Mouse (Mus musculus) thymus, postnatal 14 days (tissue): Measurements from ENCODE around the gene Porcn.

ENCODE experiments used
- DNase-seq: peaks from one replicate; pipeline ENCODE4 v3.0.0; 2021

The Porcn gene

DNA sequence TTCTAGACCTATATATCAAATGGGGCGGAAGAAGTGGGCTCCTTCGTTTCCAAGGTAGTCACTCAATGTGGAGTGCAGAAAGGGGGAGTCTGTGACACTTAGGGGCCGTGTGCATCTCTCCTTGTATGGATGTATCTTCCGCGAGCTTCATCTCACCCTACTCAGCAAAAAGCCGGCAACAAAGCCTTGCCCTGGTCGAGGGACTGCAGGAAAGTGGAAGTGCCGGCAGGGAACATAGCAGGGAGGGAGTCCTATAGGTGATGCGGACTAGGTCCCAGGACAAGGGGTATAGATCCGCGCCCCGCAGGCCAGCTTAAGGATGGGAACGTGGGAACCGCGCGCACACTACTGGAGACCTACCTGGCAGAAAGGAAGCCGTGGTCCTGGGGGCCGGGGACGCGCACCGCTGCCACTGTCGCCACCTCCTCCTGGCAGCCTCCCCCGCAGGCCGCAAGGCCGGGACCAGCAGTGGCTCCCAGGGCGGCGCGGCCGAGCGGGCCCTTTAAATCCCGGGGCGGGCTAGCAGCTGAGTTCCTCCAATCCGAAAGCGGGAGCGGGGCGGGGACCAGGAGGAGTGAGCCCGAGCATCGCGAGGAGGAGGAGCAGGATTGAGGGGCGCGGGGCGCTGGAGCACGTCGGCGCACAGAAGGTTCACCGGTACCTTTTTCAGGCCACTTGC is at the start of gene Porcn:
Gene Porcn, minus strand, starts transcription at position 511 of the 679 bp plus-strand sequence.
- peak; percentile 59 for DNase-seq

DNA sequence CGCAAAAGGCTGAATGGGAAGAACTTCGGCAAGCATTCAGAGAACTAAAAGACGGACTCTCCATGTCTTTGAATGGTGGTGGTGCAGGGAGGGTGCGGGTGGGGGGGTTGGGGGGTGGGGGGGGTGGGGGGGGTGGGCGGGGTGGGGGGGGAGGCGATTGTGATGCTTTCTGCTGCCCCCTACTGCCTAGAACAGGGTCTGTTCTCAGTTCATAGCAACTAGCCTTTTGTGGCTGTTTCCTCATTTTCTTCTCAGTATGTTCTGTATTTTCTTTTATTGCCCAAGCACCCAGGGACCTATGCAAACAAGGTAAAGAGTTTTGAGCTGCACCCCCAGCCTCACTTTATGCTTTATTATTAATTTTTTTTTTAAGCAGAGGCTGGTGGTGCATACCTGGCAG is 49.5 kb upstream of the Porcn start:
- DNase-seq: peak; percentile 9

DNA sequence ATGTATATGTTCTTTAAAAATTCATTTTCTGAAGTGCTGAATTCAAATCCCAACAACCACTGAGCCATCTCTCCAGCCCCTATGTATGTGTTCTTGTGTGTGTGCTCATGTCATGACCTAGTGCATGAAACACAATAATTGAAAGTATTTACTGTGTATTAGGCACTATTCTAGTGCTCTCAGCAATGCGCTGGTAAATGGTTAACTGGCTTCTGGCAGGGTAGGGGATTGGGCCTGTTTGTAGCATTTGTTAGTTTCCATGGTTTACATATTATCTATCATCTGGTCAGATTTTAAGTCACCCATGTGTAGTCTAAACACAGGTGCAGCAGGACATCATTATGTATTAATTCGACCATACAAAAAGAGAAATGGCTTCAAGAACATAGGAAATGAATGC is 47.4 kb upstream of the Porcn start:
- no peak for DNase-seq

DNA sequence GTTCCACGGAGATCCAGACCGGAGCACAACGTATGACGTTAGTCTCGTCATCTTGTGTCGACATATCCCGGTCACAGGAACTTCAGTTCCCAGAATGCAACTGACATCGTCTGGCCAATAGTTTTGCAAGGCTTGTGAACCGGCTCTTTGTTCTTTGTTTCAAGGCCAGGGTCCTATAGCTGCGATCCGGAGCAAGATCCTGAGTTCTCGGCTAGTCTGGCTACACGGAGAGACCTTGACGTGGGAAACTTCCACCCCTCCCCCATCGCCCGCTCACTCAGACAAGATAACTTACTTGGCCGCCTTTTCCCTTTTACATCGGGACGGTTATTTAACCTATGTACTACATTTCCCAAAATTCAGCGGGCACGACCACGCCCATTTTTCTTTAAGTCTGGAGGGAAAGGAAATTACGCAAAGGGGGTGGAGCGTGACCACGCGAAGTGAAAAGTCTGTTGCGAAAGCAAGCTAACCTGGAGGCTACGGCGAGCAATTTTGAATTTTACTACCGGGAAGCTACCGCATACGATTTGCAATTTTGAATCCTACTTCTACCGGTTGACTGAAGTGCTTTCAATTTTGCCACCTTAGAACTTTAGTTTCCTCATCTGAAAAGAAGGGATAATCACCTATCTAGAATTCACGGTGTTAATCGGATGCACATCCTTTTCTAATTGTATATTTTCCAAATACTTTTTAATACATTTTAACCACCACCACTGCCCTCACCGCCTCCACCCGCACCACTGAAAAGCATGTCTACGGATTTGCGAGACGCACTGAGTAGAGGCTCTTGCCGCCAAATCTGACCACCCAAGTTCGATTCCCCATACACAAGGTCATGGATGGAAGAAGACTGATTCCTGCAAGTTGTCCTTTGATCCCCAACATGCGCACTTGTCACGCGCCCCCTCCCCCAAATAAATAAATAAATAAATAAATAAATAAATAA is 46.3 kb upstream of the Porcn start, which contains the start of gene Ftsj1:
Gene Ftsj1, minus strand, starts transcription at position 73 of the 952 bp plus-strand sequence.
- peak; percentile 86 for DNase-seq

DNA sequence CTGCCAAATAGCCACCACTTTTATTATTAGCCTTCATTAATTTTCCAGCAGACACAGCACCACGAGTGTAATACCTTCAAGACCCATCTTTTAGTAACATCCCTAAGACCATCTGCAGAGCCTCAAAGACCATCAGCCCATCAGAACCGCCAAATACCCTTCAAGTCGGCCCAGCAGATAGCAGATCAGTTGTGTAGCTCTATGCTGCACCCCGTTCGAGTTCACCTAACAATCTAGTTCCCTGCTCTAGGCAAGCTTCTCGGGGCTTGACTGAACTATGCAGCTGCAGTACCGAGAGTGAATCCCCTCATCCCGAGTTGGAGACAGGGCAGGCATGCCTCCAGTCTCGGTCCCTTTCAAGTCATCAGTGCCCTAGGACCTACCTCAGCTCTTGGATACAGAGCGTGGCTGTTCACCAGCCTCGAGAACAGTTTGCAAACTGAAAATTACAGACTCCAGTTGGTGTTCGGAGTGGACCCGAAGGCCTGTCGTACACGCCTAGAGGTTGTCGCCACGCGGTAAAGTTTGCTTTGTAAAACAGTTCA is 45.5 kb upstream of the Porcn start:
- no peak for DNase-seq

DNA sequence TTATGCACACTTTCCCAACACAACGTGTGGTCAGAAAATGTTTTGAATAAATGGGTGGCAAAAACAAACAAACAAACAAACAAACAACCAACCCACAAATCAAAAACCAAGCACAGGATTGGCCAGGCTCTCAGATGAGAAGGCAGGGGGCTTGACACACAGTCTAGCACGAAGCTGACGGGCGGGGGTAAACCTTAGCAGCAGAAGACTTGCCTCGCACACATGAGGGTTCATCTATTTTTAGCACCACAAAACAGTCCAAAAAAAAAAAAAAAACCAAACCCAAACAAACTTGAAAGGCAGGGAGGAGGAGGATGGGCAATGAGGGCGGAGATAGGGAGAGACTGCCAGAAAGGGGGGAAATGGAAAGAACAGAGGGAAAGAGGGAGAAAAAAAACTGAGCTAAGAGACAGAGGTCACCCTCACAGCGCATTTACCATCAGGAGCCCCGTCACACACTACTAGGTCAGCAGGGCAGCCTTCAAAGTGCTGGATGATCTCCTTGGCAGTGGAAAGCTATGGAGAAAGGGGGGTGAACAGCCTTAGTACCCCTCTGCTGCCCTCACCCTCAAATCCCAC is 42.3 kb upstream of the Porcn start:
- DNase-seq: no peak

DNA sequence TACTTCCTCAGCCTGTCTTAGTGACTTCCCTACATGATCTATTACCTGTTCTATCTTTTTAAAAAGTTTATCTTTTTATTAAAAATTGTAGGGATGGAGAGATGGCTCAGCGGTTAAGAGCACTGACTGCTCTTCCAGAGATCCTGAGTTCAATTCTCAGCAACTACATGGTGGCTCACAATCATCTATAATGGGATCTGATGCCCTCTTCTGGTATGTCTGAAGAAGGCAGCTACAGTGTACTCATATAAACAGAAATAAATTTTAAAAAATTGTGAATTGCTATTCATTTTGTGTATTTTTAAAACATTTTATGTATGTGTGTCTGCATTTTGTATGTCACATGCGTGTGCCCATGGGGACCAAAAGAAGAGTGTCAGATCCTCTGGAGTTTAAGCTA is 41.4 kb upstream of the Porcn start:
- DNase-seq: no peak

DNA sequence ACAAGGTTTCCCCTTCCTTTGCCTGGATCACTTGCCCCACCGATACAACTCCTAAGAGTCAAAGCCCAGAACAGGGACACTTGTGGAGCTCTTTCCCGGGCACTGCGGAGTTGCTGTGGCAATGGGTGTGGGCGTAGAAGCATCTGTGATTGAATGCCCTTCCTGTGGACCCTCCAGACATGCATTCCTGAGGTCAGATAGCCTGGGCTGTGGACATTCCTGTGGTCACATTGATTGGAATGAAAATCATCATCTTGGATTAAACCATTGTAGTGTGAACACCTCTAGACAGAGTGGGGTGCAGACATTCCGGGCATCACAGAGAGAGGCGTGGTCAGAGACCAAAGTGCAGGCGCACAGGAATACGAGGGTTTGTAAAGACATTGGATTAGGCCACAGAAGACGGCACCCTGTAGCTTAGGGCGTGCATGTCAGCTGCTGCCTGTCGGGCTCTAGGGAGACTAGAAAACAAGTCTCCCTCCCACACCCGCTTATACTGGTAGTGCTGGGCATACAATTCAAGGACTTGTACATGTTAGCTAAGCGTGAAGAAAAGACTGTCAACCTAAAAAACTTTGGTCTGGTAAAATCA is 32.6 kb upstream of the Porcn start:
- no peak for DNase-seq

DNA sequence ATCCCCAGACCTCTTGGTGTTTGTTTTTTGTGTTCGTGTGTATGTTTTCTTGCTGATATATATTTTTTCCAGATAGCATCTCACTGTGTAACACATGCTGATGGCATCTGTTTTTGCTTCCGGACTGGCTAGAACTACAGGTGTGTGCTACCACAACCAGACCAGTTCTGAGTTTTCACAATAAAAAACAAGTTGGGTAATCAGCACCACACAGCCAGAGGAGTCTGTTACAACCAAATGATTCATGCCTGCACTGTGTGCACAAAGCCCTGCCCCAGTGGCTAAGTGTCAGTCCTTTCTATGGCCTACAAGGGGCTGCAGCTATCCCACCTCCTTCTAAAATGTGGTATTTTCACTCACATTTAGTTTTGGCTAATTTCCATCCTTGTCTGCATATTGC is 30.4 kb upstream of the Porcn start:
- no peak for DNase-seq

DNA sequence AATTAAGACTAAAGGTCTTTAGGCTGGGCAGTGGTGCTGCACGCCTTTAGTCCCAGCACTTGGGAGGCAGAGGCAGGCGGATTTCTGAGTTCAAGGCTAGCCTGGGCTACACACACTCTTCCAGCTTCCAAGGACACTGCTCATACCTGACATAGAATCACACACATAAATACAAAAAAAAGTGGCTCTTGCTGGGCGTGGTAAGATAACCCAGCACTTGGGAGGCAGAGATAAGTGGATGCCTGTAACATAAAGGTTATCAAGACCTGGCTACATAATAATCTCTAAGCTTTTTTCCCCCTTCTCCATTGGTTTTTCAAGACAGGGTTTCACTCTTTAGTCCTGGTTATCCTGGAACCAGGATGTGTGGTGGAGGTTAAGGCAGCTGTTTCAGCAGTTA is 27.3 kb upstream of the Porcn start:
- DNase-seq: no peak

DNA sequence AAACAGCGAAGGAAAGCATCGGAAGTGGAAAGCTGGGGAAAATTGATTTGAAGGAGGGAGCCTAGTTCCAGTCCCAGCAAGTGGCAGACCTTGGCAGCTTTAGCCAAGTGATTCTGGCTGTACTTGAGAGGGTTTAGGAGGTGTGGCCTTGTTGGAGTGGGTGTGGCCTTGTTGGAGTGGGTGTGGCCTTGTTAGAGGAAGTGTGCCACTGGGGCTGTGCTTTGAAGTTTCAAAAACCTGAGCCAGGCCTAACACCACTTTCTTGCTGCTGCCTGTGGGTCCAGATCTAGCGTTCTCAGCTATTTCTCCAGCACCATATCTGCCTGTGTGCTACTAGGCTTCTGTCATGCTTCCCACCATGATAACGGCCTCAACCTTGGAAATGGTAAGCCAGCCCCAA is 23.9 kb upstream of the Porcn start:
- DNase-seq: no peak

DNA sequence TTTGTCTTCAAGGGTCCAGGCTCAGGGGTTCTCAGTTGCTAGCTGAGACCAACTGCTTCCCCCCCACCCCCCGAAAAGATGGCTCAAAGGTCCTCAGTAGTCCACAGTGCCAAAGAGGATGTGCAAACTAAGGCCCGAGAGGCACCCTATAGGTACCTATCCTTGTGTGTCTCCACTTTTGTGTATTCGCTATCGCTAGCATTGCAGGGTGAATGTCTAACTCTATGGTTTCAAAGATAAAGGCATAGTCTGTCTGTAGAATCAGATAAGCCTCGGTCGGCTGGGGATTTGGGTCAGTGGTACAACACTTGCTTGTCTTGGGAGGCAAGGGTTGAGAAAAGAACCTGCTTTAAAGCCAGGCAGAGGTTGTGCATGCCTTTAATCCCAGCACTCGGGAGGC is 17.1 kb upstream of the Porcn start:
- no peak for DNase-seq

DNA sequence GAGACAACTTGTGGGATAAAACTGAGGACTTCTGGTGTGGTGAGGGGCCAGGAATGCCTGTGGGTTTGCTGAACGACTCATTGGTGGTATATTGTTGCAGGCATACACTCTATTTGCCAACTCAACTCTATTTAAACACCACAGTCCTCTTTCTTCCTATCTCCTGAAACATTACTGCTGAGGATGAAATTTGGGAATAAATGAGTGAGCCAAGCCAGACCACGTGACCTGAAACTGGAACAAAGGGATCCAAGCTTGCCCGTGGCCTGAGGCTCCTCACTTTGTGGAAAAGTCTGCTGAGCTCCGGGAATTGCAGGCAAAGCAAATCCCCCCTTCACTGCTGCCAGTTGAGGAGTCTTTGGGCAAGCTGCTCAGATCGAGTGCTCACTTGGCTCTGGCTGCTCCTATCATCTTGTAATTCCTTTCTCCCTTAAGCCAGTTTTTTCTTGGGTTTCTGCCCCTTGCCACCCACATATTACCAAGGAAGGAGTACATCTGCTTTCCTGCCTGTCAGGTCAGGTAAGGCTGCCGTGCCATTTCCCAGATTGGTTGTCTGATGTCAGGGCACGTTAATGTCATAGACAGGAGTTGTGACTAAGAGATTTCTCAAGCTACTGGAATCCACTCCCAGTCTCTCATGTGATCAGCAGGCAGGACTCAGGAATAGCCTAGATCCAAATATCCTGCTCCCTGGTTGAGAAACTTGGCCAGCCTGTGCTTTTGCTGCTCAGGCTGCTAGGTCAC is 16.5 kb upstream of the Porcn start:
- DNase-seq: no peak

DNA sequence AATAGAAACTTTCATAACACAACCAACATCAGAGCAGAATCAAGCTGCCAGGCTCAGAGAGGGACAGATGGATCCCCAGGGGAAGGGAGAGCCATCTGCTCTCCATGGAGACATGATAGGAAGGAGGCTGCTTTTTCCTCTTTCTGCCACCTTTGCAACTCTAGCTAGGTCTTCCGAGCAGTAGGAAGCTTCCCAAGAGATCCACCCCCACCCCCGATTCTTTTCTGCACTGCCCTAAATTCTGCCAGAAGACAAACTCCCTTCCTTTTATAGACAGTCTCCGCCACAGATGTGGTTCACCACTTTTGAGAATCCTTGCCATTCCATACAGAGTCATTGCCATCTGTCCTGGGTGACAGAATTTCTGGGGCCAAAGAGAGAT is 16.0 kb upstream of the Porcn start:
- DNase-seq: no peak

DNA sequence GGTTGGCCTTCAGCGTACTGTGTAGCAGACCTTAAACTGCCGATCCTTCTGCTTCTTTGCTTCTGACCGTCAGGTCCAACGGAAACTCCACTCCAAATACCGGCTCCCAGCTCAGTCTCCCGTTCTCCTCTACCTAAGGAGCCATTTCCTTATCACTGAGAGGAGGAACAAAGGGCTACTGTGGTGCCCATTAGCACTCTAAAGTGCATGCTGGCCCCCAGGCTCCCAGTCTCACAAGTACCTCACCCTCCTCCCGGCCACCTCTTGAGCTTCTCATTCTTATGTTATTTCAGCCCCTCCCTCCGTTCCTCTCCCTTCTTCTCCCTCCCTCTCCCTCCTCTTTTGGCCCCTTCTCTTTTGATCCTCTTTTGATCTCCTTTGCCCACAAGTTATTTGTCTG is 13.3 kb upstream of the Porcn start:
- no peak for DNase-seq

DNA sequence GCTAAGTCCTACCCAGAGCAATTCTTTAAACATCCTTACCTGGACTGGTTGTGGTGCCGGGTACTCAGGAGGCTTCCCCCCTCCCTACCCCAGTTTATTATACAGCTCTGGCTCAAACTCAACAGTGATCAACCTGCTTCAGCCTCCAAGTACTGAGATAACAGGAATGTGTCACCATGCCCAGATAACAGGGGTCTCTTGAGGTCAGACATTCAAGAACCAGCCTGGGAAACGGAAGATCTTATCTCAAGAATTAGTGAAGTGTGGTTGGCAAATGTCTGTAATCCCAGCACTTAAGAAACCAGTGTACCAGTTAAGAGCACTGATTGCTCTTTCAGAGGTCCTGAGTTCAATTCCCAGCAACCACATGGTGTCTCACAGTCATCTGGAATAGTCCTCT is 11.8 kb upstream of the Porcn start:
- DNase-seq: no peak

DNA sequence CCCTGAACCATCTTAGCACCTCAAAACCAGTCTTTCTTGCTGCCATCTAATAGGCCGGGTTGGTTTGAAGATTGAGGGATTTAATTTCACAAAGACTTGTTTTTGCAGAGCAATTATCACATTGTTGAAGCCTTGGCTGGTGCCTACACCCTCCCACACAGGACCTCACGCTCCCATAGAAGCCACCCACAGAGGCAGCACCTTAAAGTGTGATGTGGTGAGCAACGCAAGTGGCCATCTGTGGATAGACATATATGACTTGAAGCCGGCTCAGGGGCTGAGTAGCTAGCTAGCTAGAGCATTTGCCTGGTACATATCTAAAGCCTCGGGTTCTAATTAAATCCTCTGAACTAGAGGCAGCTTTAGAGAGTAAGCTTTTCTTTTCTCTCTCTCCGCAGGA is 11.1 kb upstream of the Porcn start:
- DNase-seq: no peak

DNA sequence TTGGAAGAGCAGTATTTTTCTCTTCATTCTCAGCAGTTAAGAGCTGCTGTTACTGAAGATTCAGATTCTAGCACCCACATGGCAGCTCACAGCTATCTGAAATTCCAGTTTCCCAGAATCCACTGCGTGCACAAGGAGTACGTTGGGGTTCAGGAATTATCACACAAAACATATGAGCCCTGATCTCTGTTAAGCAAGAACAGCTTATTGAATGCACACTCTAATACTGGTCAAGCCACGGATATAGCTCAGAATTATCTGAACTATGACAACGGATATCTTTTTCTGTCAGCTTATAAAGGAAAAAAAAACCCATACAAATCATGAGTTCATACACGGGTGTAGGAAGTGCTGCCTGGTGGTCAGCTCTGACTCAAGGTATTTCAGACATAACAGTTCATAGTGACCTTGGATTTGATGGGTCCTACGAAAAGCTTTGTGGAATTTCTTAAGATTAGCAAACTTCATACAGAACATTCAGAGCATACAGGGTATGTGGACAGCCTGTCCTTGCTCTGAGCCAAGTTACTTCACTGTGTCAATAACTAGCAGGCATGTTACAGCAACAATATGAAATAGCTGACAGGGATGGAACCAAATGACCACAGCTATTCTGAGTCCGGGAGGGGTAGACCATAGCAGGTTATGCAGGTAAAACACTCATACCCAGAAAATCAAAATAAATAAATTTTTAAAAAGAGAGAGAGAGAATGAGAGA is 5.3 kb upstream of the Porcn start:
- no peak for DNase-seq

DNA sequence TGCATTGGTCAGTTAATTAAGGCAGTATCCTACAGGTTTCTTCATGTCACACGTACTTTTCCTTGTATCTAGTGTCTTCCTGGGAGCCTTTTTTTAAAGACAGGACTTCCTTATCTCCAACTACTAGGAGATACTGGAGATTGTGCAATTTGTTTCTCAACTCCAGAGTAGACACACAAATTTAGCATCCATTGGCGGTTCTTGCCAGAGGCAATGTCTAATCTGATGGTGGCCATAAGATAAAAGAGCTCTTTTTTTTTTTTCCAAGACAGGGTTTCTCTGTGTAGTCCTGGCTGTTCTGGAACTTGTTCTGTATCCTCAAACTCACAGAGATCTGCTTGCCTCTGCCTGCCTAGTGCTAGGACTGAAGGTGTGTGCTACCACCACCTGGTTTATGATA is 3.4 kb upstream of the Porcn start:
- no peak for DNase-seq

DNA sequence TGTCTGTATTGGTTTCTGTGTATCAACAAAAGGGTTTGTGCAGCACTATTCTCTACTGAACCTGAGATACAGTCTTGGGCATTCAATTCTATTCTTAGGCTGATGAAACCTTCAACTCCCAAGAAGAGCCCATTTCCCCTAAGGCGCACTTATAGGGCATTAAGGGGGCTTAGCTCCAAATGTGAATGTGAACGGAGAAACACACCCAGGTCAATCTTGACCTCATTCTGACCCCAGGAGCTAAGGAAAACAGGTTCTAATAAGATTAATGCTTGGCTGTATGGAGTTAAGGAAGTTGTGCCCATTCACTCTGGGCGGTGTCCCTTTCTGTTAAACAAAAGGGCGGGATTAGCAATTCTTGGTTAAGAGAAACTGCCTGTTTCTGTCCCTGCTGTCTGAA is 899 bp upstream of the Porcn start:
- no peak for DNase-seq

DNA sequence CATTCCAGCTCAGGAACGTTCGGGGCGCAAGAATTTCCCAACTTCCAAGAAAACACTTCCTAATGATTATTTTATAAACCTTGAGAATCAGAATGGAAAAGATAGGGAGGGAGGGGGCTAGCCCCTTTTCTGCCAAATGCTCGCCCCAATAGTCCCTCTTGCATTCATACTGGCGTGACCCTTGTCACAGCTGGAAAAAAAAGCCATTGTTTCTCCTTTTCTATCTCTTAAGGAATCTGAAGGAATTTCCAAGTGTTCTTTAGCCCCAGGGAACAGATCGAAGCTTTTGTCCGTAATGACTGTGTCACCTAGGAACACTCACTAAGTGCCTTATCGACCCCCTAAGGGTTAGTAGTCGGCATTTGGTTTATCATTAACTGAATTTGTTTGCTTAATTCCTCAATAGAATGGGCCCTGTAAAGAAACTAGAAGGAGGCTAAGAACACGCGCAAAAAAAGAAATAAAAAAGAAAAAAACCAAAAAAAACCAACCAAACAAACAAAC is 421 bp upstream of the Porcn start:
- DNase-seq: no peak

DNA sequence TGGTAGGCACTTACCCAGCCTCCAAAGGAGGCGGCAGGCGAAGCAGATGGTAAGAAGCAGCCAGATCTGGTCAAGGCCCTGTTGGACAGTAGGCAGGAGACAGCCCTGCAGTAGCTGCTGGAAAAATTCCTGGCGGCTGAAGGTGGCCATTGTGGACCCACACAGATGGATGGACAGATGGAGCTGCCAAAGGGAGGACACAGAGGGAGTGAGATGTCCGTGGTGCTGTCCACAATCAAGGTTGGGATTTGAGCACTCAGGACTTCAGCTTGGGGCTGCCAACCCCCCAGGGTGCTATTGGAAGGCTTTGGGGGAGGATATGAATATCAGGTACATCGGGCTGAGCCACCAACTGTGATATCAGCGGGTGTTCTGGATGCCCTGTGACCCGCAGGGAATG is 774 bp downstream of the Porcn start:
- no peak for DNase-seq
